Mouse (Mus musculus) brain, embryonic 14.5 days (tissue): ENCODE results near the gene Fibin.

Source experiments
- CTCF ChIP-seq: fragments of 200-500 bp; IDR thresholded peaks from 2 replicates; pipeline ENCODE4 v1.5.1; 2012; ENCODE audit warnings: inconsistent platforms, mild to moderate bottlenecking, moderate library complexity, borderline replicate concordance; ENCODE audit not compliant: insufficient read depth, insufficient read length; ENCODE audit errors: extremely low read depth
- POLR2A ChIP-seq: fragments of 200-500 bp; IDR thresholded peaks from 2 replicates; pipeline ENCODE4 v1.6.1; 2012; ENCODE audit warnings: mild to moderate bottlenecking, inconsistent platforms, borderline replicate concordance; ENCODE audit not compliant: poor library complexity, insufficient read depth, insufficient read length, severe bottlenecking; ENCODE audit errors: extremely low read depth

GRCm38 (mm10) chr2:110367382-110367887 lies 4.5 kb upstream of the Fibin start:
- TF ChIP-seq CTCF (no peak), POLR2A (no peak)
